Mouse (Mus musculus) monocyte, adult 5-6 weeks (primary cell): ENCODE measurements around the gene Sf3a3. TPM values are rescaled to one million over a fixed set of nuclear protein-coding genes. Genes with fewer than 3 reads are reported as not detected.
A peak's percentile ranks its signal among the peaks of the same experiment; 100 is the strongest.
"Not testable (repeated sequence)": the region's sequence is repeated elsewhere in the genome, so short reads cannot be mapped to it uniquely, and the experiment has no call there.

Experiments
- ATAC-seq: fragments of 153-309, 156-312 bp; replicated peaks from 2 replicates; pipeline ENCODE4 v1.8.0; 2017; ENCODE audit warnings: mild to moderate bottlenecking; ENCODE audit not compliant: low TSS enrichment, insufficient number of reproducible peaks, severe bottlenecking, poor library complexity, low FRiP score
- total RNA-seq: library from RNA; stranded (forward); fragments of 200-1000, 200-491, 200-594 nt; gene quantifications from 3 replicates; pipeline ENCODE4 v1.2.3, GENCODE M21; 2017

Gene Sf3a3
- total RNA-seq, 1 experiment from 2014 or later, result 99.3 TPM

GRCm38 (mm10) chr4:124694572-124694971 is 20.0 kb upstream of the Sf3a3 start:
- no peak for ATAC-seq

GRCm38 (mm10) chr4:124695786-124696516 is 18.6 kb upstream of the Sf3a3 start:
- no peak for ATAC-seq

GRCm38 (mm10) chr4:124699791-124700190 is 14.8 kb upstream of the Sf3a3 start:
- ATAC-seq, result no peak

- 0 out of 2 replicates have a peak, but pooled peaks have one; percentile 19 for ATAC-seq
These were observed 14.2 kb upstream of the Sf3a3 start, which contains the start of gene Fhl3 for GRCm38 (mm10) chr4:124700248-124700971. Gene Fhl3, plus strand, starts transcription at chr4:124700701.

- no peak; the same call in 1 of the 2 replicates for ATAC-seq
These were observed 13.3 kb upstream of the Sf3a3 start for GRCm38 (mm10) chr4:124701052-124701845.

- ATAC-seq, result no peak
These were observed 12.7 kb upstream of the Sf3a3 start for GRCm38 (mm10) chr4:124701916-124702315.

- ATAC-seq, result 0 out of 2 replicates have a peak, but pooled peaks have one; percentile 13
These were observed 11.2 kb upstream of the Sf3a3 start for GRCm38 (mm10) chr4:124703406-124703805.

- ATAC-seq, result no peak
These were observed 10.4 kb upstream of the Sf3a3 start for GRCm38 (mm10) chr4:124703881-124704796.

GRCm38 (mm10) chr4:124704797-124705474 is 9.6 kb upstream of the Sf3a3 start:
- no peak for ATAC-seq

GRCm38 (mm10) chr4:124705661-124706269 is 8.8 kb upstream of the Sf3a3 start:
- ATAC-seq, result no peak

GRCm38 (mm10) chr4:124707381-124708199 is 7.0 kb upstream of the Sf3a3 start:
- ATAC-seq, result not testable (repeated sequence)

- not testable (repeated sequence) for ATAC-seq
These were observed 6.4 kb upstream of the Sf3a3 start for GRCm38 (mm10) chr4:124708200-124708517.

GRCm38 (mm10) chr4:124708518-124709477 is 5.8 kb upstream of the Sf3a3 start:
- ATAC-seq, result peak; percentile 57

- ATAC-seq, result no peak
These were observed 4.6 kb upstream of the Sf3a3 start for GRCm38 (mm10) chr4:124709961-124710446.

- 0 out of 2 replicates have a peak, but pooled peaks have one; percentile 21 for ATAC-seq
These were observed 3.7 kb upstream of the Sf3a3 start for GRCm38 (mm10) chr4:124710776-124711291.
